Mouse (Mus musculus) lung, adult 2 months (tissue): ENCODE measurements around the gene Klhl40.

Experiments used
- CTCF ChIP-seq: fragments of 200-500 bp; IDR thresholded peaks from 2 replicates; pipeline ENCODE4 v1.5.1; 2011; ENCODE audit warnings: mild to moderate bottlenecking, low read length, control low read depth; ENCODE audit not compliant: insufficient read depth
- POLR2A ChIP-seq: fragments of 200-500 bp; IDR thresholded peaks from 2 replicates; pipeline ENCODE4 v1.6.1; 2011; ENCODE audit warnings: low read depth, mild to moderate bottlenecking, control low read depth, low read length, borderline replicate concordance; ENCODE audit errors: extremely low read depth

- TF ChIP-seq CTCF (no peak), POLR2A (no peak)
Measured at GRCm38 (mm10) chr9:121772412-121772811, 5.0 kb upstream of the Klhl40 start.
